Mouse (Mus musculus): ENCODE data around the gene Slc9a1. TPM values are rescaled to one million over a fixed set of nuclear protein-coding genes. Genes with fewer than 3 reads are reported as not detected.

Gene Slc9a1
- polyA plus RNA-seq, 1 experiment from 2014 or later, result 6.1 TPM

DNA sequence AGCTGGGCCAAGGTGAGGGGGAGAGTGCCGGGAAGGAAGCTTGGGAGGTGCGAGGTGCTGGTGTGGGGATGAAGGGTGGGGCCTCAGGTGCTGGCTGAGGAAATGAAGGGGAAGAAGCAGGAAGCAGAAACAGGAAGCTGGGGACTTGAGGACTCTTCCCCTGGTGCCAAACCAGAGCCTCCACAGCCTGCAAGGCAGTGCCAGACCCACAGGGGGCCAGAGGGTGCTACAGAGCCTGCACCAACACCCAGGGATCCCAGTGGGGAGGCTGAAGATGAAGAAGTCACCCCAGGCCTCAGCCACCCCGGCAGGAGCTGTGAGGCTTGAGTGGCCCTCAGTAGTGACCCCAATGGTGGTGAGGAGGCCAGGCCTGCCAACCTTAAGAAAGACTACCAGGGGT lies 88.5 kb downstream of the Slc9a1 start:
- 0 out of 2 replicates have a peak, but pooled peaks have one; percentile 20 for TF ChIP-seq CTCF (IDR thresholded peaks at IDR 0.05; ENCODE audit: low read depth)
- Histone ChIP-seq H3K9me3 (ENCODE audit: control insufficient read depth) (no peaks in the 10 kb centered on the region), H3K27ac (ENCODE audit: low read depth, low read length) (no peak overlapping the region), H3K27me3 (replicated peaks; ENCODE audit: control insufficient read depth, insufficient read depth, low read length) (no peaks in the 10 kb centered on the region), H3K4me1 (replicated peaks; ENCODE audit: control insufficient read depth, insufficient read depth, low read length) (no peaks in the 10 kb centered on the region), H3K36me3 (ENCODE audit: control insufficient read depth, insufficient read depth) (no peaks in the 10 kb centered on the region), H3K4me2 (replicated peaks; ENCODE audit: low read depth) (no peak overlapping the region), H3K9ac (ENCODE audit: low read depth, low read length) (no peak overlapping the region), H3K4me3 (ENCODE audit: low read depth, low read length) (no peak overlapping the region)
- WGBS, result 68% methylated on average over 3 of the region's 3 CpGs
- 0 out of 2 replicates have a peak, but pooled peaks have one; percentile 26 for ATAC-seq

DNA sequence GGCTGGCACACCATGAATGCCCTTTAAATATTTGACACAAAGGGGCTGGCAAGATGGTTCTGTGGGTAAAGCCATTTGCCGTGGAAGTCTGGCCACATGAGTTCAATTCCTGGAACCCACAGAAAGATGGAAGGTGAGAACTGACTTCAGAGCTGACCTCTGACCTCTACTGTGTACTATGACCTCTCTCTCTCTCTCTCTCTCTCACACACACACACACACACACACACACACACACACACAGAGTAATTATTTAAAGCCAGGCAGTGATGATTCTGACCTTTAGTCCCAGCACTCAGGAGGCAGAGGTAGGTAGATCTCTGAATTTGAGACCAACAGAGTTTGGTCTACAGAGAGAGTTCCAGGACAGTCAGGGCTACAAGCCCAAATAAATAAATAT lies 90.5 kb downstream of the Slc9a1 start:
- no peak for ATAC-seq
- Histone ChIP-seq H3K9ac (ENCODE audit: low read depth, low read length) (no peak overlapping the region), H3K27me3 (replicated peaks; ENCODE audit: control insufficient read depth, insufficient read depth, low read length) (no peaks in the 10 kb centered on the region), H3K4me2 (replicated peaks; ENCODE audit: low read depth) (no peak overlapping the region), H3K4me3 (ENCODE audit: low read depth, low read length) (no peak overlapping the region), H3K4me1 (replicated peaks; ENCODE audit: control insufficient read depth, insufficient read depth, low read length) (no peaks in the 10 kb centered on the region; the same call in 1 of the 2 replicates), H3K36me3 (ENCODE audit: control insufficient read depth, insufficient read depth) (no peaks in the 10 kb centered on the region), H3K9me3 (ENCODE audit: control insufficient read depth) (no peaks in the 10 kb centered on the region), H3K27ac (ENCODE audit: low read depth, low read length) (no peak overlapping the region)
- no peak for TF ChIP-seq CTCF (IDR thresholded peaks at IDR 0.05; ENCODE audit: low read depth)
- WGBS, result 62% methylated on average over 1 of the region's 1 CpGs

DNA sequence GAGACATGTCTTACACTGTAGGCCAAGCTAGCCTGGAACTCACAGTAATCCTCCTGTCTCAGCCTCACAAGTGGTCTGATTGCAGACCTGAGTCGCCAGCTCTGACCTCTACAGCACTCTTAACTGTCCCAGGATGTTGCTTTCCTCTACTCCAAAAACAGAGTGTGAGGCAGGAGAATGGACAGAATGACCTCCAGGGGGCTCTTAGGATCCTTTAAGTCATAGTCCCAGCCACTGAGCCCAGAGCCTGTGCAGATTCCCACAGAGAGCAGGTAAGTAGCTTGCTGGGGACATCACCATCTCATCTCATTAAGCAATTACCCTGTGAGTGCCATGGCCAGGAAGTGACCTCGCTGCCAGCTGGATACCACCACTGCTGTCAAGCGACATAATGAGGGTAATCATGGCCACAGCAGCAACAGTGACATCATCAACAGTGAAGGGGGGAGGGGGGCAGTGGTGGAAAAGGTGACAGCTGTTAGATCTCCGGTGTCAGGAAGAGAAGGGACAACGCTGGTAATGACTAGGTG lies 91.4 kb downstream of the Slc9a1 start:
- Histone ChIP-seq H3K4me3 (ENCODE audit: low read depth, low read length) (no peak overlapping the region), H3K9ac (ENCODE audit: low read depth, low read length) (no peak overlapping the region), H3K36me3 (ENCODE audit: control insufficient read depth, insufficient read depth) (no peaks in the 10 kb centered on the region), H3K27me3 (replicated peaks; ENCODE audit: control insufficient read depth, insufficient read depth, low read length) (no peaks in the 10 kb centered on the region), H3K9me3 (ENCODE audit: control insufficient read depth) (no peaks in the 10 kb centered on the region), H3K4me1 (replicated peaks; ENCODE audit: control insufficient read depth, insufficient read depth, low read length) (no peaks in the 10 kb centered on the region; the same call in 1 of the 2 replicates), H3K4me2 (replicated peaks; ENCODE audit: low read depth) (no peak overlapping the region), H3K27ac (ENCODE audit: low read depth, low read length) (no peak overlapping the region)
- TF ChIP-seq CTCF (IDR thresholded peaks at IDR 0.05; ENCODE audit: low read depth), result peak; percentile 21; the same call in 1 of the 2 replicates
- no peak; the same call in 1 of the 2 replicates for ATAC-seq
- 57% methylated on average over 5 of the region's 5 CpGs for WGBS

DNA sequence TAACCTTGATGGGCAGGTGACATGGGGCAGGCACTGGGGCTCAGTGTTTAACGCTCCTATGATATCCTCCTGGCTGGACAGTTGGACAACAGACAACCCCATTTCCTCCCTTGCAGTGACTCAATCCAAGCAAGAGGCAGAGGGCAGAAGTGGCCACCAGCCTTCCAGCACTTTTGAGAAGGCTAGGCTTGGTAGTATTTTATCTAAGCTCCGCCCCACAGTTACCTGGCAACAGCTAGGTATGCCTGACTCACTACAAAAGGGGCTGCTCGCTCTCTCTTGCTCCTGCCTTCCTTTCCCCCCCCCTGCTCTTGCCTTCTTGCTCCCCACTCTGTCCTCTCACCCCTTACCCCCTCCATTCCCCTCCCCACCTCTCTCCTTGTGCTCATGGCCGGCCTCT lies 91.9 kb downstream of the Slc9a1 start:
- 0 out of 2 replicates have a peak, but pooled peaks have one; percentile 11 for ATAC-seq
- H3K9me3 ChIP-seq (ENCODE audit: control insufficient read depth), result no peaks in the 10 kb centered on the region
- no peak overlapping the region for H3K27ac ChIP-seq (ENCODE audit: low read depth, low read length)
- no peak overlapping the region for H3K4me2 ChIP-seq (replicated peaks; ENCODE audit: low read depth)
- H3K27me3 ChIP-seq (replicated peaks; ENCODE audit: control insufficient read depth, insufficient read depth, low read length), result no peaks in the 10 kb centered on the region
- 55% methylated on average over 4 of the region's 4 CpGs for WGBS
- H3K36me3 ChIP-seq (ENCODE audit: control insufficient read depth, insufficient read depth), result no peaks in the 10 kb centered on the region
- no peaks in the 10 kb centered on the region; the same call in 1 of the 2 replicates for H3K4me1 ChIP-seq (replicated peaks; ENCODE audit: control insufficient read depth, insufficient read depth, low read length)
- TF ChIP-seq CTCF (IDR thresholded peaks at IDR 0.05; ENCODE audit: low read depth), result no peak
- H3K9ac ChIP-seq (ENCODE audit: low read depth, low read length), result no peak overlapping the region
- no peak overlapping the region for H3K4me3 ChIP-seq (ENCODE audit: low read depth, low read length)

DNA sequence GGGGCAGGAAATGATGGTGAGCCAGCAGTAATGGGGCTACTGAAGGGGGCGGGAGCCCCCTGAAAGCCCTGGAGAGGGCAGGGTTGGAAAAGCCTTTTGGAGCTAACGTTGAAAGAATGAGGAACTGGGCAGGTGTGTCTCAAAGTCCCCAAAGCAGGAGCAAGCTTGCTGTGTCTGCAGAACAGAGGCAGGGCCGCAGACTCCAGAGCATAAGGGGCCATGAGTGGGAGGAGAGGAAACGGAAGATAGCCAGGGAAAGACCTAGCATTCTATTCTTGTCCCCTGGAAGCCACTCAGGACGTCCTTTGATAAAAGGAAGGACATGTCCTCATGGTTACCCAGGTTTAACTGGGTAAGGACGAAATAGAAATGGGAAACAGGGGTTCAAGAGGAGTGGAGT lies 93.7 kb downstream of the Slc9a1 start:
- no peaks in the 10 kb centered on the region for H3K27me3 ChIP-seq (replicated peaks; ENCODE audit: control insufficient read depth, insufficient read depth, low read length)
- no peaks in the 10 kb centered on the region for H3K9me3 ChIP-seq (ENCODE audit: control insufficient read depth)
- no peaks in the 10 kb centered on the region; the same call in 1 of the 2 replicates for H3K4me1 ChIP-seq (replicated peaks; ENCODE audit: control insufficient read depth, insufficient read depth, low read length)
- WGBS, result 41% methylated on average over 6 of the region's 6 CpGs
- H3K9ac ChIP-seq (ENCODE audit: low read depth, low read length), result no peak overlapping the region
- H3K4me3 ChIP-seq (ENCODE audit: low read depth, low read length), result no peak overlapping the region
- TF ChIP-seq CTCF (IDR thresholded peaks at IDR 0.05; ENCODE audit: low read depth), result no peak
- H3K4me2 ChIP-seq (replicated peaks; ENCODE audit: low read depth), result no peak overlapping the region
- no peak for ATAC-seq
- no peak overlapping the region for H3K27ac ChIP-seq (ENCODE audit: low read depth, low read length)
- H3K36me3 ChIP-seq (ENCODE audit: control insufficient read depth, insufficient read depth), result no peaks in the 10 kb centered on the region

DNA sequence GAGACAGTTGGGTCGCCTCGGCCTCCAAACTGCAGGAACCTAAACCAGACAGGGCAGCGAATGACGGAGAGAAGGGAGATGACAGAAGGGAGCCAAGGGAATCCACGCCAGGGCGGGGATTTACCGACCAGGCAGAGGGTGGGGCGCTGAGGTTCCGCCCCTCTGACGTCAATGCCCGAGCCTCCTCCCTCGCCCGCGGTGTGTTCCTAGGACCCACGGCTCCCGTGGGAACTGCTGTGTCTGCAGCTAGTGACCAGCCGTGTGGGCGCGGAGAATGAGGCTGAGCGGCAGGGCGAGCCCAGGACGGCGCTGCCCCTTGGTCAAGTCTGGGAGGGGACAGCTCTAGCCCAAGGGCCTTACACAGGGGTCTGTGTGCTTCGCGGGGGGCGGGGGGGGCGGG lies 98.6 kb downstream of the Slc9a1 start:
- ATAC-seq, result peak; percentile 66
- no peaks in the 10 kb centered on the region for H3K9me3 ChIP-seq (ENCODE audit: control insufficient read depth)
- H3K36me3 ChIP-seq (ENCODE audit: control insufficient read depth, insufficient read depth), result no peaks in the 10 kb centered on the region
- H3K27ac ChIP-seq (ENCODE audit: low read depth, low read length), result no peak overlapping the region
- H3K27me3 ChIP-seq (replicated peaks; ENCODE audit: control insufficient read depth, insufficient read depth, low read length), result no peaks in the 10 kb centered on the region
- peak overlapping the region; percentile 82 for H3K4me2 ChIP-seq (replicated peaks; ENCODE audit: low read depth)
- H3K4me3 ChIP-seq (ENCODE audit: low read depth, low read length), result peak overlapping the region; percentile 40
- under 1% methylated on average over 27 of the region's 27 CpGs for WGBS
- no peaks in the 10 kb centered on the region; the same call in 1 of the 2 replicates for H3K4me1 ChIP-seq (replicated peaks; ENCODE audit: control insufficient read depth, insufficient read depth, low read length)
- TF ChIP-seq CTCF (IDR thresholded peaks at IDR 0.05; ENCODE audit: low read depth), result no peak
- peak overlapping the region; percentile 28 for H3K9ac ChIP-seq (ENCODE audit: low read depth, low read length)

Measured in intestine, postnatal 0 days (tissue).